Mouse (Mus musculus): ENCODE measurements at regions not wholly inside any gene's neighbourhood (a gene's known extent, or its start where the extent isn't known, plus 50 kb on each side); places are given as distances from the start of the nearest gene placed in this dataset.

- ATAC-seq (ENCODE audit: insufficient read depth) (no peak), DNase-seq (ENCODE audit: low read depth in 3 of 3, low spot score in 3 of 3) (no peak)
- Histone ChIP-seq H3K36me3 (replicated peaks; ENCODE audit: control insufficient read depth, insufficient read depth, low read depth) (no peaks in the 10 kb centered on the region), H3K4me3 (ENCODE audit: insufficient read depth in 1 of 2, low read depth in 2 of 2, low read length in 2 of 2) (no peak overlapping the region), H3K4me2 (ENCODE audit: low read depth) (no peak overlapping the region), H3K4me1 (replicated peaks; ENCODE audit: control insufficient read depth in 2 of 2, insufficient read depth in 2 of 2, low read length in 1 of 2) (0 out of 4 replicates have a peak, but pooled peaks cover 0 to 5% of the 10 kb centered on the region in 2 experiments), H3K27ac (no peak overlapping the region), H3K9me3 (ENCODE audit: control insufficient read depth, low read length) (no peaks in the 10 kb centered on the region), H3K27me3 (ENCODE audit: control insufficient read depth, insufficient read depth, low read length) (no peaks in the 10 kb centered on the region), H3K9ac (replicated peaks) (no peak overlapping the region)
- no peak for TF ChIP-seq CTCF (IDR thresholded peaks at IDR 0.05; ENCODE audit: low read depth)
- no peak for TF ChIP-seq EP300 (IDR thresholded peaks at IDR 0.05; ENCODE audit: low read depth)
- 42% methylated on average over 8 of the region's 8 CpGs for WGBS (ENCODE audit: insufficient replicate concordance)
These were observed 49.8 kb upstream of the Abcd3 start for GRCm38 (mm10) chr3:121864734-121865445.

Measured in liver, embryonic 14.5 days (tissue).